Mouse (Mus musculus): ENCODE measurements around the gene Ifna11. TPM values are rescaled to one million over a fixed set of nuclear protein-coding genes. Genes with fewer than 3 reads are reported as not detected.
"Not testable (repeated sequence)": the region's sequence is repeated elsewhere in the genome, so short reads cannot be mapped to it uniquely, and the experiment has no call there.

Gene Ifna11
- polyA plus RNA-seq, 1 experiment from 2014 or later = not detected

GRCm38 (mm10) chr4:88797097-88797496 lies 22.7 kb upstream of the Ifna11 start, which contains the start of gene Gm13279:
TSS of gene Gm13279 (plus strand) at chr4:88797397.
- ATAC-seq (replicated peaks; ENCODE audit: insufficient number of reproducible peaks, insufficient read depth, low FRiP score, low read depth) = not testable (repeated sequence)

GRCm38 (mm10) chr4:88799365-88799764 lies 20.4 kb upstream of the Ifna11 start, which contains the start of gene Gm13285:
TSS of gene Gm13285 (plus strand) at chr4:88799665.
- not testable (repeated sequence) for H3K4me3 ChIP-seq; H3K4me1 ChIP-seq (replicated peaks); ATAC-seq (replicated peaks; ENCODE audit: insufficient number of reproducible peaks, insufficient read depth, low FRiP score, low read depth); H3K9ac ChIP-seq; H3K27ac ChIP-seq; H3K9me3 ChIP-seq (replicated peaks); H3K27me3 ChIP-seq; H3K36me3 ChIP-seq; H3K4me2 ChIP-seq
- WGBS = 8% methylated on average over 6 of the region's 7 CpGs

More at GRCm38 (mm10) chr4:88797097-88797496, 22.7 kb upstream of the Ifna11 start, which contains the start of gene Gm13279:
- not testable (repeated sequence) for H3K9ac ChIP-seq; H3K4me3 ChIP-seq; H3K27me3 ChIP-seq; H3K27ac ChIP-seq; H3K4me1 ChIP-seq (replicated peaks); H3K9me3 ChIP-seq (replicated peaks); H3K4me2 ChIP-seq; H3K36me3 ChIP-seq
- no CpG with 5 or more reads among the region's 28 CpGs for WGBS

- not testable (repeated sequence) for ATAC-seq (replicated peaks; ENCODE audit: insufficient number of reproducible peaks, insufficient read depth, low FRiP score, low read depth); H3K4me1 ChIP-seq (replicated peaks); H3K27me3 ChIP-seq; H3K9me3 ChIP-seq (replicated peaks); H3K36me3 ChIP-seq; H3K27ac ChIP-seq; H3K4me3 ChIP-seq; H3K9ac ChIP-seq
- 0 out of 2 replicates have a peak within 1 kb of the TSS, but pooled peaks have one; percentile 27 for H3K4me2 ChIP-seq
- no CpG with 5 or more reads among the region's 29 CpGs for WGBS
Observed at GRCm38 (mm10) chr4:88802954-88803353, 16.8 kb upstream of the Ifna11 start, which contains the start of gene Gm13287. TSS of gene Gm13287 (plus strand) at chr4:88803254.

- H3K27ac ChIP-seq; H3K36me3 ChIP-seq; H3K9me3 ChIP-seq (replicated peaks); ATAC-seq (replicated peaks; ENCODE audit: insufficient number of reproducible peaks, insufficient read depth, low FRiP score, low read depth); H3K4me1 ChIP-seq (replicated peaks); H3K9ac ChIP-seq: not testable (repeated sequence)
- Histone ChIP-seq H3K4me3 (peak within 1 kb of the TSS; percentile 27; the same call in 1 of the 2 replicates), H3K4me2 (0 out of 2 replicates have a peak within 1 kb of the TSS, but pooled peaks have one; percentile 43), H3K27me3 (peaks cover 10% of the 10 kb centered on the region)
- WGBS = no CpG with 5 or more reads among the region's 8 CpGs
Observed at GRCm38 (mm10) chr4:88805231-88805630, 14.5 kb upstream of the Ifna11 start, which contains the start of gene Gm13288. TSS of gene Gm13288 (plus strand) at chr4:88805531.

GRCm38 (mm10) chr4:88805761-88806160 lies 14.0 kb upstream of the Ifna11 start:
- Histone ChIP-seq H3K4me2 (0 out of 2 replicates have a peak overlapping the region, but pooled peaks have one; percentile 43), H3K4me3 (peak overlapping the region; percentile 27; the same call in 1 of the 2 replicates), H3K27me3 (peaks cover 10% of the 10 kb centered on the region)
- not testable (repeated sequence) for H3K4me1 ChIP-seq (replicated peaks); H3K9me3 ChIP-seq (replicated peaks); ATAC-seq (replicated peaks; ENCODE audit: insufficient number of reproducible peaks, insufficient read depth, low FRiP score, low read depth); H3K27ac ChIP-seq; H3K9ac ChIP-seq; H3K36me3 ChIP-seq
- 3% methylated on average over 7 of the region's 34 CpGs for WGBS

- Histone ChIP-seq H3K9me3 (replicated peaks) (no peaks in the 10 kb centered on the region), H3K27ac (no peak within 1 kb of the TSS), H3K27me3 (no peaks in the 10 kb centered on the region), H3K9ac (no peak within 1 kb of the TSS), H3K36me3 (no peaks in the 10 kb centered on the region), H3K4me2 (no peak within 1 kb of the TSS), H3K4me1 (replicated peaks) (no peaks in the 10 kb centered on the region), H3K4me3 (no peak within 1 kb of the TSS)
- ATAC-seq (replicated peaks; ENCODE audit: insufficient number of reproducible peaks, insufficient read depth, low FRiP score, low read depth) = no peak
- WGBS = 52% methylated on average over 3 of the region's 3 CpGs
Observed at GRCm38 (mm10) chr4:88815928-88816327, 3.8 kb upstream of the Ifna11 start, which contains the start of gene Ifna7. TSS of gene Ifna7 (plus strand) at chr4:88816228.

GRCm38 (mm10) chr4:88822995-88823394 lies 3.2 kb downstream of the Ifna11 start:
- no peak for ATAC-seq (replicated peaks; ENCODE audit: insufficient number of reproducible peaks, insufficient read depth, low FRiP score, low read depth)
- Histone ChIP-seq H3K27ac (no peak overlapping the region), H3K9ac (no peak overlapping the region), H3K4me1 (replicated peaks) (no peaks in the 10 kb centered on the region), H3K4me3 (no peak overlapping the region), H3K36me3 (no peaks in the 10 kb centered on the region), H3K27me3 (no peaks in the 10 kb centered on the region), H3K9me3 (replicated peaks) (no peaks in the 10 kb centered on the region), H3K4me2 (no peak overlapping the region)
- 25% methylated on average over 4 of the region's 4 CpGs for WGBS

- H3K36me3 ChIP-seq; H3K9ac ChIP-seq; H3K4me1 ChIP-seq (replicated peaks); H3K27me3 ChIP-seq; H3K9me3 ChIP-seq (replicated peaks); H3K4me2 ChIP-seq; H3K4me3 ChIP-seq; H3K27ac ChIP-seq; ATAC-seq (replicated peaks; ENCODE audit: insufficient number of reproducible peaks, insufficient read depth, low FRiP score, low read depth): not testable (repeated sequence)
Observed at GRCm38 (mm10) chr4:88827116-88827515, 7.4 kb downstream of the Ifna11 start, which contains the start of gene Ifna6. TSS of gene Ifna6 (plus strand) at chr4:88827416.

GRCm38 (mm10) chr4:88830523-88830922 lies 10.8 kb downstream of the Ifna11 start:
- Histone ChIP-seq H3K9me3 (replicated peaks) (no peaks in the 10 kb centered on the region), H3K4me3 (no peak overlapping the region), H3K9ac (no peak overlapping the region), H3K36me3 (no peaks in the 10 kb centered on the region), H3K4me2 (no peak overlapping the region), H3K4me1 (replicated peaks) (no peaks in the 10 kb centered on the region), H3K27ac (no peak overlapping the region), H3K27me3 (no peaks in the 10 kb centered on the region)
- no peak for ATAC-seq (replicated peaks; ENCODE audit: insufficient number of reproducible peaks, insufficient read depth, low FRiP score, low read depth)
- WGBS = 14% methylated on average over 4 of the region's 4 CpGs

- not testable (repeated sequence) for H3K4me2 ChIP-seq; H3K9ac ChIP-seq; H3K27ac ChIP-seq; H3K36me3 ChIP-seq; ATAC-seq (replicated peaks; ENCODE audit: insufficient number of reproducible peaks, insufficient read depth, low FRiP score, low read depth); H3K27me3 ChIP-seq; H3K9me3 ChIP-seq (replicated peaks); H3K4me3 ChIP-seq; H3K4me1 ChIP-seq (replicated peaks)
- 72% methylated on average over 1 of the region's 1 CpGs for WGBS
Observed at GRCm38 (mm10) chr4:88835225-88835624, 15.5 kb downstream of the Ifna11 start, which contains the start of gene Ifna5. TSS of gene Ifna5 (plus strand) at chr4:88835525.

- no peak overlapping the region for H3K4me3 ChIP-seq
- ATAC-seq (replicated peaks; ENCODE audit: insufficient number of reproducible peaks, insufficient read depth, low FRiP score, low read depth) = no peak
- no peak overlapping the region for H3K27ac ChIP-seq
Observed at GRCm38 (mm10) chr4:88838828-88839227, 19.1 kb downstream of the Ifna11 start.

GRCm38 (mm10) chr4:88840058-88840457 lies 20.3 kb downstream of the Ifna11 start:
- WGBS = 48% methylated on average over 3 of the region's 3 CpGs

More at GRCm38 (mm10) chr4:88838828-88839227, 19.1 kb downstream of the Ifna11 start:
- Histone ChIP-seq H3K4me1 (replicated peaks) (no peaks in the 10 kb centered on the region), H3K4me2 (no peak overlapping the region), H3K36me3 (no peaks in the 10 kb centered on the region), H3K9ac (no peak overlapping the region), H3K9me3 (replicated peaks) (no peaks in the 10 kb centered on the region), H3K27me3 (no peaks in the 10 kb centered on the region)
- WGBS = 38% methylated on average over 3 of the region's 3 CpGs

More at GRCm38 (mm10) chr4:88840058-88840457, 20.3 kb downstream of the Ifna11 start:
- Histone ChIP-seq H3K27me3 (no peaks in the 10 kb centered on the region), H3K4me2 (no peak overlapping the region), H3K4me1 (replicated peaks) (no peaks in the 10 kb centered on the region), H3K27ac (no peak overlapping the region), H3K9ac (no peak overlapping the region), H3K9me3 (replicated peaks) (no peaks in the 10 kb centered on the region), H3K4me3 (no peak overlapping the region), H3K36me3 (no peaks in the 10 kb centered on the region)
- no peak for ATAC-seq (replicated peaks; ENCODE audit: insufficient number of reproducible peaks, insufficient read depth, low FRiP score, low read depth)

Measured in heart, embryonic 15.5 days (tissue).